Mouse (Mus musculus) embryonic facial prominence, embryonic 13.5 days (tissue): Measurements from ENCODE around the gene Adrb1. TPM values are rescaled to one million over a fixed set of nuclear protein-coding genes. Genes with fewer than 3 reads are reported as not detected.

ENCODE experiments used
- ATAC-seq: fragments of 200-750 bp; cut with Nextera tagmentation; 2 replicates; pipeline ENCODE4 v1.8.0; 2017; ENCODE audit warnings: low read depth; ENCODE audit not compliant: insufficient number of reproducible peaks, insufficient read depth, low FRiP score, low TSS enrichment
- H3K27ac ChIP-seq: fragments of 300-500 bp; sonication (generic); 2 replicates; pipeline ENCODE4 v1.5.1; 2015; ENCODE audit warnings: moderate library complexity, mild to moderate bottlenecking, inconsistent platforms
- H3K27me3 ChIP-seq: fragments of 300-500 bp; sonication (generic); 2 replicates; pipeline ENCODE4 v1.6.1; 2015; ENCODE audit warnings: mild to moderate bottlenecking, inconsistent platforms
- H3K36me3 ChIP-seq: fragments of 300-500 bp; sonication (generic); 2 replicates; pipeline ENCODE4 v1.6.1; 2015; ENCODE audit warnings: mild to moderate bottlenecking, inconsistent platforms
- H3K4me1 ChIP-seq: fragments of 300-500 bp; sonication (generic); 2 replicates; pipeline ENCODE4 v1.6.1; 2015; ENCODE audit warnings: inconsistent platforms
- H3K4me2 ChIP-seq: fragments of 300-500 bp; sonication (generic); 2 replicates; pipeline ENCODE4 v1.6.1; 2015; ENCODE audit warnings: moderate library complexity, mild to moderate bottlenecking, inconsistent platforms
- H3K4me3 ChIP-seq: fragments of 300-500 bp; sonication (generic); 2 replicates; pipeline ENCODE4 v1.5.1; 2015; ENCODE audit warnings: mild to moderate bottlenecking, inconsistent platforms
- H3K9ac ChIP-seq: fragments of 300-500 bp; sonication (generic); 2 replicates; pipeline ENCODE4 v1.6.1; 2015; ENCODE audit warnings: mild to moderate bottlenecking, inconsistent platforms
- H3K9me3 ChIP-seq: fragments of 300-500 bp; sonication (generic); 2 replicates; pipeline ENCODE4 v1.6.1; 2016; ENCODE audit warnings: inconsistent platforms
- WGBS: fragments of 180-500 bp; shearing (Covaris S2); methylation state at CpG from one replicate; pipeline ENCODE4 v1.1.7; 2015; ENCODE audit warnings: mixed read lengths; 5-methylcytosine and 5-hydroxymethylcytosine counted together
- polyA plus RNA-seq: library from polyadenylated mRNA; unstranded; fragments of >200 nt; fragmentation: Nextera tagmentation; extraction: Ambion mirVana; gene quantifications from 2 replicates; pipeline ENCODE4 v1.2.1, GENCODE M21; 2015

Gene Adrb1
- 1.7 and 1.8 TPM in 2 replicates for polyA plus RNA-seq

- no peak within 1 kb of the TSS for H3K27ac ChIP-seq
- peak within 1 kb of the TSS; percentile 61 for H3K4me3 ChIP-seq
- no peaks in the 10 kb centered on the region for H3K36me3 ChIP-seq
- WGBS: under 1% methylated on average over 36 of the region's 63 CpGs
- H3K27me3 ChIP-seq: peaks cover 84% of the 10 kb centered on the region
- peak; percentile 54; the same call in 1 of the 2 replicates for ATAC-seq
- H3K4me2 ChIP-seq: peak within 1 kb of the TSS; percentile 98
- peaks cover 35% of the 10 kb centered on the region for H3K4me1 ChIP-seq
- H3K9ac ChIP-seq: peak within 1 kb of the TSS; percentile 75
- no peaks in the 10 kb centered on the region for H3K9me3 ChIP-seq
These were observed at the start of gene Adrb1 for GRCm38 (mm10) chr19:56721387-56722211. Gene Adrb1 (plus strand): TSS chr19:56722199.

GRCm38 (mm10) chr19:56675690-56676089 is 46.3 kb upstream of the Adrb1 start:
- Histone ChIP-seq H3K4me3 (no peak overlapping the region), H3K9ac (no peak overlapping the region), H3K27me3 (no peaks in the 10 kb centered on the region), H3K9me3 (no peaks in the 10 kb centered on the region), H3K36me3 (no peaks in the 10 kb centered on the region), H3K27ac (no peak overlapping the region), H3K4me1 (peaks cover 16% of the 10 kb centered on the region), H3K4me2 (no peak overlapping the region)
- 87% methylated on average over 5 of the region's 5 CpGs for WGBS
- no peak for ATAC-seq

- no peak overlapping the region for H3K4me3 ChIP-seq
- peaks cover 16% of the 10 kb centered on the region for H3K4me1 ChIP-seq
- H3K27me3 ChIP-seq: no peaks in the 10 kb centered on the region
- WGBS: 87% methylated on average over 4 of the region's 4 CpGs
- no peak for ATAC-seq
- H3K9me3 ChIP-seq: no peaks in the 10 kb centered on the region
- H3K4me2 ChIP-seq: no peak overlapping the region
- H3K9ac ChIP-seq: no peak overlapping the region
- H3K27ac ChIP-seq: no peak overlapping the region
- H3K36me3 ChIP-seq: no peaks in the 10 kb centered on the region
These were observed 45.5 kb upstream of the Adrb1 start for GRCm38 (mm10) chr19:56676506-56676905.

GRCm38 (mm10) chr19:56677611-56678010 is 44.4 kb upstream of the Adrb1 start:
- peaks cover 16% of the 10 kb centered on the region for H3K4me1 ChIP-seq
- WGBS: 47% methylated on average over 8 of the region's 8 CpGs
- no peak overlapping the region for H3K9ac ChIP-seq
- H3K4me3 ChIP-seq: no peak overlapping the region
- H3K9me3 ChIP-seq: no peaks in the 10 kb centered on the region
- no peak overlapping the region for H3K4me2 ChIP-seq
- peak overlapping the region; percentile 48; the same call in 1 of the 2 replicates for H3K27ac ChIP-seq
- no peaks in the 10 kb centered on the region for H3K27me3 ChIP-seq
- no peaks in the 10 kb centered on the region for H3K36me3 ChIP-seq
- ATAC-seq: no peak

- Histone ChIP-seq H3K27me3 (no peaks in the 10 kb centered on the region), H3K27ac (no peak overlapping the region)
- 78% methylated on average over 9 of the region's 9 CpGs for WGBS
These were observed 43.5 kb upstream of the Adrb1 start for GRCm38 (mm10) chr19:56678516-56678915.

GRCm38 (mm10) chr19:56679213-56679965 is 42.6 kb upstream of the Adrb1 start:
- Histone ChIP-seq H3K36me3 (no peaks in the 10 kb centered on the region), H3K4me1 (peaks cover 16% of the 10 kb centered on the region), H3K27ac (no peak overlapping the region), H3K4me2 (no peak overlapping the region), H3K9ac (no peak overlapping the region), H3K4me3 (no peak overlapping the region), H3K27me3 (no peaks in the 10 kb centered on the region), H3K9me3 (no peaks in the 10 kb centered on the region)
- 76% methylated on average over 18 of the region's 18 CpGs for WGBS
- no peak for ATAC-seq

More at GRCm38 (mm10) chr19:56678516-56678915, 43.5 kb upstream of the Adrb1 start:
- H3K4me1 ChIP-seq: peaks cover 16% of the 10 kb centered on the region
- no peaks in the 10 kb centered on the region for H3K36me3 ChIP-seq
- ATAC-seq: no peak
- no peak overlapping the region for H3K4me2 ChIP-seq
- no peaks in the 10 kb centered on the region for H3K9me3 ChIP-seq
- H3K9ac ChIP-seq: no peak overlapping the region
- H3K4me3 ChIP-seq: no peak overlapping the region

GRCm38 (mm10) chr19:56679992-56680391 is 42.0 kb upstream of the Adrb1 start:
- H3K9me3 ChIP-seq: no peaks in the 10 kb centered on the region
- no peaks in the 10 kb centered on the region for H3K36me3 ChIP-seq
- H3K27me3 ChIP-seq: no peaks in the 10 kb centered on the region
- H3K9ac ChIP-seq: no peak overlapping the region
- H3K4me3 ChIP-seq: no peak overlapping the region
- H3K4me1 ChIP-seq: peaks cover 16% of the 10 kb centered on the region
- WGBS: 77% methylated on average over 7 of the region's 7 CpGs
- no peak for ATAC-seq
- no peak overlapping the region for H3K27ac ChIP-seq
- no peak overlapping the region for H3K4me2 ChIP-seq

- Histone ChIP-seq H3K4me2 (no peak overlapping the region), H3K27ac (no peak overlapping the region), H3K9me3 (no peaks in the 10 kb centered on the region), H3K9ac (no peak overlapping the region), H3K27me3 (no peaks in the 10 kb centered on the region), H3K4me3 (no peak overlapping the region), H3K4me1 (peaks cover 16% of the 10 kb centered on the region), H3K36me3 (no peaks in the 10 kb centered on the region)
- WGBS: 74% methylated on average over 7 of the region's 7 CpGs
- ATAC-seq: no peak
These were observed 39.7 kb upstream of the Adrb1 start for GRCm38 (mm10) chr19:56682297-56682696.

GRCm38 (mm10) chr19:56682843-56683242 is 39.2 kb upstream of the Adrb1 start:
- Histone ChIP-seq H3K4me2 (no peak overlapping the region), H3K9me3 (no peaks in the 10 kb centered on the region), H3K36me3 (no peaks in the 10 kb centered on the region), H3K4me1 (peaks cover 16% of the 10 kb centered on the region), H3K27ac (no peak overlapping the region), H3K4me3 (no peak overlapping the region), H3K9ac (no peak overlapping the region), H3K27me3 (no peaks in the 10 kb centered on the region)
- ATAC-seq: no peak
- WGBS: 75% methylated on average over 7 of the region's 7 CpGs

GRCm38 (mm10) chr19:56685515-56685914 is 36.5 kb upstream of the Adrb1 start:
- Histone ChIP-seq H3K4me3 (no peak overlapping the region), H3K4me1 (peaks cover 5% of the 10 kb centered on the region), H3K27me3 (no peaks in the 10 kb centered on the region), H3K9ac (no peak overlapping the region), H3K9me3 (no peaks in the 10 kb centered on the region), H3K4me2 (no peak overlapping the region), H3K36me3 (no peaks in the 10 kb centered on the region), H3K27ac (no peak overlapping the region)
- no peak for ATAC-seq
- 73% methylated on average over 7 of the region's 7 CpGs for WGBS

- Histone ChIP-seq H3K9me3 (no peaks in the 10 kb centered on the region), H3K36me3 (no peaks in the 10 kb centered on the region), H3K9ac (no peak overlapping the region), H3K4me1 (peaks cover 5% of the 10 kb centered on the region), H3K4me2 (no peak overlapping the region), H3K27me3 (no peaks in the 10 kb centered on the region), H3K4me3 (no peak overlapping the region), H3K27ac (no peak overlapping the region)
- 61% methylated on average over 12 of the region's 12 CpGs for WGBS
- ATAC-seq: no peak
These were observed 35.8 kb upstream of the Adrb1 start for GRCm38 (mm10) chr19:56686218-56686617.
